Mouse (Mus musculus) lung, postnatal 0 days (tissue): ENCODE measurements around the gene Gjd3. TPM values are rescaled to one million over a fixed set of nuclear protein-coding genes. Genes with fewer than 3 reads are reported as not detected.

Source experiments
- ATAC-seq: fragments of 200-750 bp; cut with Nextera tagmentation; 2 replicates; pipeline ENCODE4 v1.8.0; 2017; ENCODE audit warnings: moderate library complexity
- DNase-seq: peaks from one replicate; pipeline ENCODE4 v3.0.0-alpha.2; 2016; ENCODE audit warnings: low spot score
- H3K27ac ChIP-seq: fragments of 300-500 bp; sonication (generic); 2 replicates; pipeline ENCODE4 v1.5.1; 2014; ENCODE audit warnings: antibody characterized with exemption, mild to moderate bottlenecking, low read length, mixed read lengths
- H3K27me3 ChIP-seq: fragments of 300-500 bp; sonication (generic); replicated peaks from 2 replicates; pipeline ENCODE4 v1.6.1; 2014; ENCODE audit warnings: low read length, mixed read lengths; ENCODE audit not compliant: insufficient read depth
- H3K36me3 ChIP-seq: fragments of 300-500 bp; sonication (generic); 2 replicates; pipeline ENCODE4 v1.6.1; 2014; ENCODE audit warnings: low read length, mixed read lengths; ENCODE audit not compliant: insufficient read depth
- H3K4me1 ChIP-seq: fragments of 300-500 bp; sonication (generic); 2 replicates; pipeline ENCODE4 v1.6.1; 2014; ENCODE audit warnings: antibody characterized with exemption, low read depth, low read length, mixed read lengths; ENCODE audit not compliant: insufficient read depth
- H3K4me2 ChIP-seq: fragments of 300-500 bp; sonication (generic); replicated peaks from 2 replicates; pipeline ENCODE4 v1.6.1; 2014; ENCODE audit warnings: low read depth, mild to moderate bottlenecking, low read length, moderate library complexity, mixed read lengths
- H3K4me3 ChIP-seq: fragments of 300-500 bp; sonication (generic); 2 replicates; pipeline ENCODE4 v1.5.1; 2014; ENCODE audit warnings: low read depth, low read length
- H3K9ac ChIP-seq: fragments of 300-500 bp; sonication (generic); replicated peaks from 2 replicates; pipeline ENCODE4 v1.6.1; 2014; ENCODE audit warnings: low read depth, mild to moderate bottlenecking
- H3K9me3 ChIP-seq: fragments of 300-500 bp; sonication (generic); 2 replicates; pipeline ENCODE4 v1.6.1; 2016; ENCODE audit warnings: low read length, mixed read lengths
- CTCF ChIP-seq: IDR thresholded peaks from 2 replicates; pipeline ENCODE4 v1.5.1; 2016; ENCODE audit warnings: antibody characterized with exemption, mild to moderate bottlenecking
- EP300 ChIP-seq: IDR thresholded peaks from 2 replicates; pipeline ENCODE4 v1.6.1; 2016; ENCODE audit warnings: antibody characterized with exemption, mild to moderate bottlenecking, control low read depth
- WGBS: fragments of 180-500 bp; shearing (Covaris S2); extraction: QIAGEN DNeasy Blood & Tissue Kit; methylation state at CpG from one replicate; pipeline ENCODE4 v1.1.7; 2014; 5-methylcytosine and 5-hydroxymethylcytosine counted together
- polyA plus RNA-seq: library from polyadenylated mRNA; unstranded; fragments of >200 nt; fragmentation: Nextera tagmentation; extraction: Ambion mirVana; gene quantifications from 2 replicates; pipeline ENCODE4 v1.2.1, GENCODE M21; 2015

Gjd3 gene
- polyA plus RNA-seq, 1 experiment from 2014 or later, result 1.0 TPM

- Histone ChIP-seq H3K9me3 (no peaks in the 10 kb centered on the region), H3K27ac (peak overlapping the region; percentile 98), H3K4me1 (peaks cover 59% of the 10 kb centered on the region), H3K9ac (peak overlapping the region; percentile 54), H3K4me3 (peak overlapping the region; percentile 40), H3K36me3 (no peaks in the 10 kb centered on the region), H3K4me2 (peak overlapping the region; percentile 96), H3K27me3 (no peaks in the 10 kb centered on the region)
- WGBS, result 4% methylated on average over 15 of the region's 15 CpGs
- ATAC-seq (peak; percentile 54), DNase-seq (peak; percentile 98)
- no peak for TF ChIP-seq CTCF
- TF ChIP-seq EP300, result peak; percentile 94
Measured at GRCm38 (mm10) chr11:98941826-98942550, 40.8 kb downstream of the Gjd3 start.

GRCm38 (mm10) chr11:98941341-98941825 is 41.4 kb downstream of the Gjd3 start:
- Histone ChIP-seq H3K27me3 (no peaks in the 10 kb centered on the region), H3K4me3 (peak overlapping the region; percentile 40), H3K36me3 (no peaks in the 10 kb centered on the region), H3K27ac (peak overlapping the region; percentile 98), H3K9ac (peak overlapping the region; percentile 54), H3K4me1 (peaks cover 64% of the 10 kb centered on the region), H3K4me2 (peak overlapping the region; percentile 96), H3K9me3 (no peaks in the 10 kb centered on the region)
- ATAC-seq (peak; percentile 9; the same call in 1 of the 2 replicates), DNase-seq (peak; percentile 84)
- TF ChIP-seq EP300 (no peak), CTCF (no peak)
- 3% methylated on average over 12 of the region's 12 CpGs for WGBS

- H3K27me3 ChIP-seq, result no peaks in the 10 kb centered on the region
- peaks cover 64% of the 10 kb centered on the region for H3K4me1 ChIP-seq
- peak overlapping the region; percentile 40 for H3K4me3 ChIP-seq
- H3K9me3 ChIP-seq, result no peaks in the 10 kb centered on the region
- no peaks in the 10 kb centered on the region for H3K36me3 ChIP-seq
- WGBS, result 21% methylated on average over 3 of the region's 3 CpGs
- H3K27ac ChIP-seq, result peak overlapping the region; percentile 98
- DNase-seq (no peak), ATAC-seq (no peak)
- peak overlapping the region; percentile 96 for H3K4me2 ChIP-seq
- no peak for TF ChIP-seq EP300
- TF ChIP-seq CTCF, result no peak
- peak overlapping the region; percentile 54; the same call in 1 of the 2 replicates for H3K9ac ChIP-seq
Measured at GRCm38 (mm10) chr11:98940776-98941175, 42.0 kb downstream of the Gjd3 start.

- Histone ChIP-seq H3K27ac (peak overlapping the region; percentile 98; the same call in 1 of the 2 replicates), H3K4me3 (peak overlapping the region; percentile 69; the same call in 1 of the 2 replicates), H3K4me2 (peak overlapping the region; percentile 96), H3K4me1 (peaks cover 64% of the 10 kb centered on the region), H3K9ac (no peak overlapping the region; the same call in 1 of the 2 replicates), H3K27me3 (no peaks in the 10 kb centered on the region), H3K36me3 (no peaks in the 10 kb centered on the region), H3K9me3 (no peaks in the 10 kb centered on the region)
- 38% methylated on average over 11 of the region's 11 CpGs for WGBS
- TF ChIP-seq CTCF, result no peak
- TF ChIP-seq EP300, result peak; percentile 5
- ATAC-seq (no peak), DNase-seq (peak; percentile 72)
Measured at GRCm38 (mm10) chr11:98939953-98940641, 42.7 kb downstream of the Gjd3 start.

- ATAC-seq, result no peak
- H3K27ac ChIP-seq, result peak overlapping the region; percentile 97; the same call in 1 of the 2 replicates
- H3K4me2 ChIP-seq, result peak overlapping the region; percentile 96
- 25% methylated on average over 14 of the region's 15 CpGs for WGBS
- no peaks in the 10 kb centered on the region for H3K27me3 ChIP-seq
- H3K36me3 ChIP-seq, result no peaks in the 10 kb centered on the region
- H3K9ac ChIP-seq, result no peak overlapping the region; the same call in 1 of the 2 replicates
- H3K9me3 ChIP-seq, result no peaks in the 10 kb centered on the region
- peak overlapping the region; percentile 69 for H3K4me3 ChIP-seq
- TF ChIP-seq CTCF (no peak), EP300 (peak; percentile 7; the same call in 1 of the 2 replicates)
- H3K4me1 ChIP-seq, result peaks cover 57% of the 10 kb centered on the region
- DNase-seq, result peak; percentile 49
Measured at GRCm38 (mm10) chr11:98939084-98939952, 43.5 kb downstream of the Gjd3 start.
